Mouse (Mus musculus) adrenal gland, postnatal 25 days (tissue): ENCODE results near the gene Map1lc3b. TPM values are rescaled to one million over a fixed set of nuclear protein-coding genes. Genes with fewer than 3 reads are reported as not detected.

Experiments used
- DNase-seq: peaks from one replicate; pipeline ENCODE4 v3.0.0; 2021; ENCODE audit warnings: mixed read lengths
- long read RNA-seq: library from polyadenylated mRNA; stranded (forward); transcript quantifications from one replicate; pipeline ENCODE4 v2.0.0, GENCODE M21; 2021
- total RNA-seq: library from RNA; stranded (reverse); gene quantifications from 2 replicates; pipeline ENCODE4 v1.2.3, GENCODE M21; 2021

Map1lc3b gene
- total RNA-seq = 171 and 182 TPM in 2 replicates
- long read RNA-seq, full-length matches to known transcripts = 391 of 408 reads
- long read RNA-seq, partial matches to known transcripts = 16 of 408 reads
- long read RNA-seq, other reads (novel, unspliced or antisense) = 1 of 408 reads

GRCm38 (mm10) chr8:121590203-121591177 lies at the start of gene Map1lc3b:
Gene Map1lc3b, plus strand, starts transcription at chr8:121590361.
- peak; percentile 96 for DNase-seq

GRCm38 (mm10) chr8:121541862-121542261 lies 48.3 kb upstream of the Map1lc3b start:
- no peak for DNase-seq

GRCm38 (mm10) chr8:121542901-121543300 lies 47.3 kb upstream of the Map1lc3b start:
- DNase-seq = no peak

GRCm38 (mm10) chr8:121544276-121544785 lies 45.8 kb upstream of the Map1lc3b start, which contains the start of gene 1700018B08Rik:
Gene 1700018B08Rik, minus strand, starts transcription at chr8:121544320.
- DNase-seq = no peak

GRCm38 (mm10) chr8:121544936-121545335 lies 45.2 kb upstream of the Map1lc3b start:
- DNase-seq = no peak

- peak; percentile 72 for DNase-seq
These were observed 43.0 kb upstream of the Map1lc3b start for GRCm38 (mm10) chr8:121547132-121547531.

GRCm38 (mm10) chr8:121550056-121550455 lies 40.1 kb upstream of the Map1lc3b start:
- DNase-seq = no peak

- DNase-seq = no peak
These were observed 38.8 kb upstream of the Map1lc3b start for GRCm38 (mm10) chr8:121551065-121551985.

- DNase-seq = no peak
These were observed 37.7 kb upstream of the Map1lc3b start for GRCm38 (mm10) chr8:121552506-121552905.

- no peak for DNase-seq
These were observed 36.2 kb upstream of the Map1lc3b start for GRCm38 (mm10) chr8:121553831-121554475.

- no peak for DNase-seq
These were observed 32.4 kb upstream of the Map1lc3b start for GRCm38 (mm10) chr8:121557746-121558145.

GRCm38 (mm10) chr8:121558538-121558937 lies 31.6 kb upstream of the Map1lc3b start:
- no peak for DNase-seq

GRCm38 (mm10) chr8:121559801-121560200 lies 30.4 kb upstream of the Map1lc3b start:
- no peak for DNase-seq

- DNase-seq = no peak
These were observed 29.6 kb upstream of the Map1lc3b start for GRCm38 (mm10) chr8:121560432-121561100.

GRCm38 (mm10) chr8:121561636-121562345 lies 28.4 kb upstream of the Map1lc3b start:
- no peak for DNase-seq

GRCm38 (mm10) chr8:121562941-121563351 lies 27.2 kb upstream of the Map1lc3b start:
- peak; percentile 56 for DNase-seq

GRCm38 (mm10) chr8:121563701-121564100 lies 26.5 kb upstream of the Map1lc3b start:
- no peak for DNase-seq

GRCm38 (mm10) chr8:121568321-121568720 lies 21.8 kb upstream of the Map1lc3b start:
- no peak for DNase-seq

GRCm38 (mm10) chr8:121570335-121570734 lies 19.8 kb upstream of the Map1lc3b start:
- DNase-seq = peak; percentile 45

- DNase-seq = no peak
These were observed 19.4 kb upstream of the Map1lc3b start for GRCm38 (mm10) chr8:121570801-121571200.
